Mouse (Mus musculus): ENCODE results near the gene Pck1. TPM values are rescaled to one million over a fixed set of nuclear protein-coding genes. Genes with fewer than 3 reads are reported as not detected.

Gene Pck1
- polyA plus RNA-seq, 1 experiment from 2014 or later, result 703 TPM

GRCm38 (mm10) chr2:173179046-173179445 lies 26.2 kb downstream of the Pck1 start:
- TF ChIP-seq EP300 (IDR thresholded peaks at IDR 0.05; ENCODE audit: low read depth) (no peak), CTCF (IDR thresholded peaks at IDR 0.05; ENCODE audit: low read depth) (no peak)
- no peak overlapping the region for H3K4me3 ChIP-seq (ENCODE audit: low read depth, low read length)

GRCm38 (mm10) chr2:173180026-173180425 lies 27.2 kb downstream of the Pck1 start:
- H3K9ac ChIP-seq (replicated peaks), result no peak overlapping the region
- WGBS (ENCODE audit: insufficient replicate concordance), result 66% methylated on average over 4 of the region's 4 CpGs
- H3K27me3 ChIP-seq (ENCODE audit: insufficient read depth, low read length), result peaks cover 11% of the 10 kb centered on the region
- 0 out of 2 replicates have a peak, but pooled peaks cover 7% of the 10 kb centered on the region for H3K9me3 ChIP-seq (ENCODE audit: low read length)
- no peak overlapping the region for H3K27ac ChIP-seq (ENCODE audit: low read depth)
- no peaks in the 10 kb centered on the region for H3K36me3 ChIP-seq (replicated peaks; ENCODE audit: insufficient read depth, low read length)
- no peak overlapping the region for H3K4me2 ChIP-seq (ENCODE audit: low read depth, low read length)
- no peak overlapping the region for H3K4me3 ChIP-seq (ENCODE audit: low read depth, low read length)
- TF ChIP-seq EP300 (IDR thresholded peaks at IDR 0.05; ENCODE audit: low read depth) (no peak), CTCF (IDR thresholded peaks at IDR 0.05; ENCODE audit: low read depth) (no peak)
- DNase-seq, result no peak
- no peak for ATAC-seq
- no peaks in the 10 kb centered on the region for H3K4me1 ChIP-seq (ENCODE audit: insufficient read depth)

More at GRCm38 (mm10) chr2:173179046-173179445, 26.2 kb downstream of the Pck1 start:
- ATAC-seq (no peak), DNase-seq (no peak)
- no peak overlapping the region for H3K9ac ChIP-seq (replicated peaks)
- no peak overlapping the region for H3K4me2 ChIP-seq (ENCODE audit: low read depth, low read length)
- peaks cover 3% of the 10 kb centered on the region; the same call in 1 of the 2 replicates for H3K4me1 ChIP-seq (ENCODE audit: insufficient read depth)
- H3K36me3 ChIP-seq (replicated peaks; ENCODE audit: insufficient read depth, low read length), result no peaks in the 10 kb centered on the region
- H3K9me3 ChIP-seq (ENCODE audit: low read length), result 0 out of 2 replicates have a peak, but pooled peaks cover 7% of the 10 kb centered on the region
- WGBS (ENCODE audit: insufficient replicate concordance), result 64% methylated on average over 7 of the region's 7 CpGs
- no peak overlapping the region for H3K27ac ChIP-seq (ENCODE audit: low read depth)
- 0 out of 2 replicates have a peak, but pooled peaks cover 4% of the 10 kb centered on the region for H3K27me3 ChIP-seq (ENCODE audit: insufficient read depth, low read length)

DNA sequence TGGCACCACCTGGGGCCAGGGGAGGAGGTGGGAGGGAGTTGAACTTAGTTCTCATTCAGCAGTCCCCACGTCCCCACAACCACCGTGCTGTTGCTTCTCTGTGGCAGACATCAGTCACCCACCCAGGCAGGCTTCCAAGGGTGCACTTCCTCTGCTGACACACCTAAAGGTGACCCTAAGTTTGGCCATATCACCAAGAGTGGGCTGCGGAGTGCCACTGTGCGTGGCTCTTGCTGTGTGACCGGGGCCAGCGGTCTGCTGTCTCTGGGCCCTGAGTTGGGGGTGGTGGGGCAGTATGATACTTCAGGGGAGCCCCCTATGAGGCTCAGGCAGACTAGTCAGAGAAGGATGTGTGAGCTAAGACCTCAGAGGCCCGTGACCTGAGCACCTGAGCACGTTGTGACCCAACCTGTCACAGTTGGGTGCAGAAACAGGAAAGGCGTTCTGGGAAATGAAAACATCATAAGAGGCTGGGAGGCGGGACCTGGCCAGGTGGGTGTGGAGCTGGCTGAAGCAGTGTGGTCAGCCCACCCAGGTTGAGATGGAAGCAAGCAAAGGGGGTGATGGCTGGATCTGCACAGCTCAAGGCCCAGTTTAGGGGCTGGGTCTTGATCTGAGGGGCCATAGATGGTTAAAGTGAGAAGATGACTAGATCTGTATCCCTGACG lies 28.0 kb downstream of the Pck1 start:
- no peak overlapping the region for H3K4me3 ChIP-seq (ENCODE audit: low read depth, low read length)
- peak; percentile 13 for DNase-seq
- peaks cover 13% of the 10 kb centered on the region for H3K27me3 ChIP-seq (ENCODE audit: insufficient read depth, low read length)
- H3K9me3 ChIP-seq (ENCODE audit: low read length), result 0 out of 2 replicates have a peak, but pooled peaks cover under 1% of the 10 kb centered on the region
- H3K36me3 ChIP-seq (replicated peaks; ENCODE audit: insufficient read depth, low read length), result no peaks in the 10 kb centered on the region
- no peak for TF ChIP-seq EP300 (IDR thresholded peaks at IDR 0.05; ENCODE audit: low read depth)
- no peak overlapping the region for H3K4me2 ChIP-seq (ENCODE audit: low read depth, low read length)
- no peak for ATAC-seq
- H3K27ac ChIP-seq (ENCODE audit: low read depth), result no peak overlapping the region
- 70% methylated on average over 11 of the region's 11 CpGs for WGBS (ENCODE audit: insufficient replicate concordance)
- H3K9ac ChIP-seq (replicated peaks), result no peak overlapping the region
- H3K4me1 ChIP-seq (ENCODE audit: insufficient read depth), result no peaks in the 10 kb centered on the region

DNA sequence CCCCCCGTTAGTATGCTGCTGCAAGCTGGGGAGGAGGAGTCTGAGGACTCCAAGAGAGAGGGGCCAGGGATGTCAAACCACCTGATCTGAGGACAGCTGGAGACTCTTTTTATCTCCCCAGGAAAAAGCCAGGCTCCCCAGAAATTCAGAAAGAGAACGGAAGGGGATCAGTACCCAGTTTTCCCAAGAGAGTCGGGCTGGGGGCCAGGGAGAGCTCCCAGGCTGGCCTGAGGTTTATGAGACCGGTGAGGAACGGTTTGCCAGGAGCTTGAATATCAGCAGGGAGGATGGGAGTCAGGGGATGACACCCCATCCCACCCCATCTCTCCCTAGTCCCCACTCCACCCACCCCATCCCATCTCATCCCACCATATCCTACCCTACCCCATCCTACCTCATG lies 28.6 kb downstream of the Pck1 start:
- ATAC-seq (no peak), DNase-seq (no peak)
- no peak overlapping the region for H3K4me2 ChIP-seq (ENCODE audit: low read depth, low read length)
- H3K27ac ChIP-seq (ENCODE audit: low read depth), result no peak overlapping the region
- H3K4me3 ChIP-seq (ENCODE audit: low read depth, low read length), result no peak overlapping the region
- peaks cover 17% of the 10 kb centered on the region for H3K27me3 ChIP-seq (ENCODE audit: insufficient read depth, low read length)
- H3K9me3 ChIP-seq (ENCODE audit: low read length), result no peaks in the 10 kb centered on the region
- no peaks in the 10 kb centered on the region for H3K4me1 ChIP-seq (ENCODE audit: insufficient read depth)
- WGBS (ENCODE audit: insufficient replicate concordance), result 55% methylated on average over 4 of the region's 5 CpGs
- H3K36me3 ChIP-seq (replicated peaks; ENCODE audit: insufficient read depth, low read length), result no peaks in the 10 kb centered on the region
- no peak for TF ChIP-seq CTCF (IDR thresholded peaks at IDR 0.05; ENCODE audit: low read depth)
- TF ChIP-seq EP300 (IDR thresholded peaks at IDR 0.05; ENCODE audit: low read depth), result no peak
- no peak overlapping the region for H3K9ac ChIP-seq (replicated peaks)

DNA sequence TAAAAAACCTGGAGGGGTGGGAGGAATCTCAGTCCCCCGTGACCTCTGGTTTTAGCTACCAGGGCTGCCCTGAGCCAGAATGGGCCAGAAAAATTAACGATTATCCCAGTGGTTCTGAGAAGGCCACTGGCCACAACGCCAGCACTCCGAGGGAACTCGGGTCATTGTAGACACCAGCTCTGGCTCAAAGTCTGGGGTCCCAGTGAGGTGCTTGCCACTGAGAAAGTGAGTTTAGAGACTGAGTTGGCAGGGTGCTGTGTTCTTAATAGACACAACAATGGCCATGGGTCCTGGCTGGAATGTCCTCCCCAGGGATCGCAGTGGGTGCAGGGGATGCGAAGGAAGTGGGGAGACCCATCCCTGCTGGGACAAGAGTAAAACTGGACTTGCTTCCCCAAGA lies 29.1 kb downstream of the Pck1 start:
- H3K4me3 ChIP-seq (ENCODE audit: low read depth, low read length), result no peak overlapping the region
- no peak overlapping the region for H3K27ac ChIP-seq (ENCODE audit: low read depth)
- H3K4me1 ChIP-seq (ENCODE audit: insufficient read depth), result no peaks in the 10 kb centered on the region
- no peak for ATAC-seq
- H3K36me3 ChIP-seq (replicated peaks; ENCODE audit: insufficient read depth, low read length), result no peaks in the 10 kb centered on the region
- H3K4me2 ChIP-seq (ENCODE audit: low read depth, low read length), result no peak overlapping the region
- TF ChIP-seq EP300 (IDR thresholded peaks at IDR 0.05; ENCODE audit: low read depth) (no peak), CTCF (IDR thresholded peaks at IDR 0.05; ENCODE audit: low read depth) (no peak)
- DNase-seq, result no peak
- H3K27me3 ChIP-seq (ENCODE audit: insufficient read depth, low read length), result peaks cover 17% of the 10 kb centered on the region
- 79% methylated on average over 7 of the region's 7 CpGs for WGBS (ENCODE audit: insufficient replicate concordance)
- no peaks in the 10 kb centered on the region for H3K9me3 ChIP-seq (ENCODE audit: low read length)
- no peak overlapping the region for H3K9ac ChIP-seq (replicated peaks)

GRCm38 (mm10) chr2:173182796-173183195 lies 29.9 kb downstream of the Pck1 start:
- Histone ChIP-seq H3K27ac (ENCODE audit: low read depth) (no peak overlapping the region), H3K27me3 (ENCODE audit: insufficient read depth, low read length) (peaks cover 17% of the 10 kb centered on the region), H3K4me1 (ENCODE audit: insufficient read depth) (no peaks in the 10 kb centered on the region), H3K4me3 (ENCODE audit: low read depth, low read length) (no peak overlapping the region), H3K4me2 (ENCODE audit: low read depth, low read length) (no peak overlapping the region), H3K36me3 (replicated peaks; ENCODE audit: insufficient read depth, low read length) (no peaks in the 10 kb centered on the region), H3K9ac (replicated peaks) (no peak overlapping the region), H3K9me3 (ENCODE audit: low read length) (no peaks in the 10 kb centered on the region)
- ATAC-seq (no peak), DNase-seq (peak; percentile 12)
- TF ChIP-seq EP300 (IDR thresholded peaks at IDR 0.05; ENCODE audit: low read depth) (no peak), CTCF (IDR thresholded peaks at IDR 0.05; ENCODE audit: low read depth) (peak; percentile 24; the same call in 1 of the 2 replicates)
- 67% methylated on average over 7 of the region's 7 CpGs for WGBS (ENCODE audit: insufficient replicate concordance)
